Mouse (Mus musculus) ovary, adult 2 months (tissue): ENCODE data around the gene Ikzf5. TPM values are rescaled to one million over a fixed set of nuclear protein-coding genes. Genes with fewer than 3 reads are reported as not detected.

Source experiments
- polyA plus RNA-seq: library from polyadenylated mRNA; depleted of rRNA; stranded (reverse); fragments of >200 nt; gene quantifications from 2 replicates; pipeline ENCODE4 v1.2.3, GENCODE M21; 2012; rRNA removed

Ikzf5 gene
- polyA plus RNA-seq: 9.1 and 14.0 TPM in 2 replicates

GRCm38 (mm10) chr7:131410416-131411058, at the start of gene Ikzf5, which contains the start of gene Acadsb:
Gene Ikzf5, minus strand, starts transcription at chr7:131410521.
Gene Acadsb, plus strand, starts transcription at chr7:131410601.

DNA sequence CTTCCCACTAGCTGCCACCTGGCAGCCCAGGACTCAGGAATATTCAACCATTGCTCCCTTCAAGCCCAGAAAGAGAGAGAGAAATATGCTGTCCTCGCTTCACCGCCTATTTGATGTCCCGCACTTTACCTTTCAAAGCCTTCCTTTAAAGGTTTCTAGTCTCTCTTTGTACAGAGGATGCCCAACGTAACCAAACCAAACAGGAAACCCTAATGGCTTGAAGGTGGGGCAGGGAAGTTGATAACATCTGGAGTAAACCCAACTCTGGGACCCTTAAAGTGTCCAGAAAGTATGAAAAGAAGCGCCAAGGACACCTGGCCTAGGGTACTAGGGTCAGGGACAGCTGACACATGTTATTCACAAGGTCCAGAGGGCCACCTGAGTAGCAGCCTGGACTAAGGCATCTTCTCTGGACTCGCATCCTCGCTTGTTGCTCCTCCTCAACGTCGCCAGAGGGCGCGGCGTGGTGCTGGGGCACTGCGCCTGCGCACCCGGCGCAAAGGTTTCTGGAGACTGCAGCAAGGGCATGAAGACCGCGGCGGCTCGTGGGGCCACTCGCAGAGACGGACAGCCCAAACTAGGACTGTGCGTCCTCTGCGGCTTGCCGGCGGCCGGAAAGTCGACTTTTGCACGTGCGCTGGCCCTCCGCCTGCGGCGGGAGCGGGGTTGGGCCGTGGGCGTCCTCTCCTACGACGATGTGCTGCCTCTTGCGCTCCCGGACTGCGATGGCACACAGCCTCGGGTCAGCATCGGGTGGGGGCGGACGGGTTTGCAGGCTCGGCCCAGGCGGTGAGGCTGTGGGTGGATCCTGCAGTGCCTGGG, 39.5 kb downstream of the Ikzf5 start, which contains the start of gene Pstk:
Gene Pstk, plus strand, starts transcription at position 494 of the 822 bp plus-strand sequence.

DNA sequence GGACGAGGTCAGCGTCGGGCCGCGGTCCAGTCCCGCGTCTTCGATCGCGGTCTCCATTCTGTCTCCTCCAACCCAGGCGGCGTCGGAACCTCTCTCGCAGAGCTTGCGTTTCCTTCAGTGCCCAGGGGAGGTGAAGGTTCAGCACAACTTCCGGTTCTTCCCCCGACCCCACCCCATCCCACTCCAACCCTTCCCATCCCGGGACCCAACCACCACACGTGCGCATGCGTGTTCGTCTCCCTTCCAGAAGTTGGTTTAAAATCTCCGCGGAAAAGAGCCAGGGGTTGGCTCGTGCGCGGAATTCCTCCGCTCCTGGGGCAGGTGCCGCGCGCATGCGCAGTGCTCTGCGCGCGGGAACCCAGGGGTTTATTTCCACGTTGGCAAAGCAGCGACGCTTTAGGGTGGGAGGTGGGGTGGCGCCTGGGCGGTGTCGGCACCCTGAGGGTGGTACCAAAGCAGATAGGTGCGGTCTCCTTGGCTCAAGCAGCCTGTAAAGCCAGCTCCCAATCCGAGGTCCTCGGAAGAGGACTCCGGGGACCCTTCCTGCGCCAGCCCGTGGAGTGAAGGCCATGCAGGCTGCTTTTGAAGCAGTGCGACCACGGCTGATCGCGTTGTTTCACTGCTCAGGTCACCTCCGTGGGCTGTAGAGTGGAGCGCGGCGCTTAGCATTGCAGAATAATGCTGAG, 47.6 kb downstream of the Ikzf5 start, which contains the start of gene 2310057M21Rik:
Gene 2310057M21Rik, minus strand, starts transcription at position 145 of the 686 bp plus-strand sequence.

Other genes with a start within 250 kb of the Ikzf5 start
- gene 5430419D17Rik, start 236.1 kb downstream of the Ikzf5 start, polyA plus RNA-seq: 1.8 and 2.8 TPM in 2 replicates
- gene Cuzd1, start 88.2 kb downstream of the Ikzf5 start, polyA plus RNA-seq: 1.4 TPM in 2 replicates
- not detected in 2 replicates for gene Fam24b, start 81.0 kb downstream of the Ikzf5 start, polyA plus RNA-seq
- gene Fam24a, start 76.7 kb downstream of the Ikzf5 start, polyA plus RNA-seq: not detected in 2 replicates
- gene 2310057M21Rik, start 47.8 kb downstream of the Ikzf5 start, polyA plus RNA-seq: 6.0 and 6.9 TPM in 2 replicates
- gene Pstk, start 39.4 kb downstream of the Ikzf5 start, polyA plus RNA-seq: 87.9 and 126 TPM in 2 replicates
- 8.6 and 9.4 TPM in 2 replicates for gene Acadsb, start 80 bp upstream of the Ikzf5 start, polyA plus RNA-seq
- gene Hmx3, start 132.3 kb upstream of the Ikzf5 start, polyA plus RNA-seq: not detected in 2 replicates
- not detected in 2 replicates for gene Hmx2, start 138.3 kb upstream of the Ikzf5 start, polyA plus RNA-seq
- gene Bub3, start 149.7 kb upstream of the Ikzf5 start, polyA plus RNA-seq: 59.4 and 83.5 TPM in 2 replicates